Mouse (Mus musculus) brain, embryonic 14.5 days (tissue): ENCODE results near the gene Hist1h4m.
A peak's percentile ranks its signal among the peaks of the same experiment; 100 is the strongest.

ENCODE experiments used
- CTCF ChIP-seq: fragments of 200-500 bp; IDR thresholded peaks from 2 replicates; pipeline ENCODE4 v1.5.1; 2012; ENCODE audit warnings: inconsistent platforms, mild to moderate bottlenecking, moderate library complexity, borderline replicate concordance; ENCODE audit not compliant: insufficient read depth, insufficient read length; ENCODE audit errors: extremely low read depth
- POLR2A ChIP-seq: fragments of 200-500 bp; IDR thresholded peaks from 2 replicates; pipeline ENCODE4 v1.6.1; 2012; ENCODE audit warnings: mild to moderate bottlenecking, inconsistent platforms, borderline replicate concordance; ENCODE audit not compliant: poor library complexity, insufficient read depth, insufficient read length, severe bottlenecking; ENCODE audit errors: extremely low read depth

DNA sequence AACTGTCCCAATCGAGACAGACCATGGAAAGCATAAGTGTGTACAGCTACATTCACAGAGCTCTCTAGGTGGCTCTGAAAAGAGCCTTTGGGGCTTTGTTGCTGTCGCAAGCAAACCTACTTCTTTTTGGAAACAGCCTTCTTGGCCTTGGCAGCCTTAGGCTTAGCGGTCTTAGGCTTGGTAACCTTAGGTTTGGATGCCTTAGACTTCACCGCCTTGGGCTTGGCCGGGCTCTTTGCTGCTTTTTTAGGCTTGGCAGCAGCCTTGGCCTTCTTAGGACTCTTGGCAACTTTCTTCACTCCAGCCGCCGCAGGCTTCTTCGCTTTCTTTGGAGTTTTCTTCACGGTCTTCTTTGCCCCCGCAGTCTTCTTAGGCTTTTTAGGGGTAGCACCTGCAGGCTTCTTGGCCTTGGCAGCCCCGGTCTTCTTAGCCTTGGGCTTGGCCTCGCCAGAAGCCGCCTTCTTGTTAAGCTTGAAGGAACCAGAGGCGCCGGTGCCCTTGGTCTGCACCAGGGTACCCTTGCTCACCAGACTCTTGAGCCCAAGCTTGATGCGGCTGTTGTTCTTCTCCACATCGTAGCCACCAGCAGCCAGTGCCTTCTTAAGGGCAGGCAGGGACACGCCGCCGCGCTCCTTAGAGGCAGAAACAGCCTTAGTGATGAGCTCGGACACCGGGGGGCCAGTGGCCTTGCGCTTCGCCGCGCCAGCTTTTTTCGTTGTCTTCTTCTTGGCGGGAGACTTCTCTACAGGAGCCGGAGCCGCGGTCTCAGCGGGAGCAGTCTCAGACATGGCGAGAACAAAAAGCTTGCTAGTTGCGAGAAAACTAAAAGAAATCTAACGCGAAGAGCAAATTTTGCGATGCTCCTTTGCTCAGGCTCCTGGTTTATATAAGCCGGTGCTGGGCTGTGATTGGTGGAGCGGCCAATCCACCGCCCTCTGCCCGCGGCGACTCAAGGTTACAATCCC, 31.5 kb upstream of the Hist1h4m start, which contains the start of gene Hist1h1b:
- TF ChIP-seq POLR2A (peak; percentile 27; the same call in 1 of the 2 replicates), CTCF (no peak)
